Mouse (Mus musculus) brain, embryonic 14.5 days (tissue): ENCODE results near the gene Gm20431.

ENCODE experiments used
- CTCF ChIP-seq: fragments of 200-500 bp; IDR thresholded peaks from 2 replicates; pipeline ENCODE4 v1.5.1; 2012; ENCODE audit warnings: inconsistent platforms, mild to moderate bottlenecking, moderate library complexity, borderline replicate concordance; ENCODE audit not compliant: insufficient read depth, insufficient read length; ENCODE audit errors: extremely low read depth
- POLR2A ChIP-seq: fragments of 200-500 bp; IDR thresholded peaks from 2 replicates; pipeline ENCODE4 v1.6.1; 2012; ENCODE audit warnings: mild to moderate bottlenecking, inconsistent platforms, borderline replicate concordance; ENCODE audit not compliant: poor library complexity, insufficient read depth, insufficient read length, severe bottlenecking; ENCODE audit errors: extremely low read depth

DNA sequence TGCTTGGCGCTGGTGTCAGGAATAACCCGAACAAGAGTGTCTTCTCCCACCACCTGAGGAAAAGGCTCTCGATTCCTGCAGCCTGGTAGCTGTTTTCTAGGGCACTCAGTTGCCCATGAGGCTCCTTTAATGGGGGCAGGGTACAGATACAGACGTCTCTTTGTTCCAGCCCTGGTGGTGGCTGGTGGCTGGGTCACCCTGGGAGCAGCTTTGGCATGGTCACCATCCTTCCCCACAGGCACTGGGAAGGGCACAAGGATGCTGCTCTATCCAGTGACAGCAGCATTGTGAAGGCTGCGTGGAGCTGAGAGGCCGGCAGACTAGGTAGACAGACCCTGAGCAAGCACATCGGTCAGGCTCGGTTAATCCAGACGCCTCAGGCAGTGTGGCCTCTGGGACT, 9.7 kb downstream of the Gm20431 start:
- TF ChIP-seq CTCF (no peak), POLR2A (no peak)
